Mouse (Mus musculus) layer of hippocampus, postnatal 25 days (tissue): Measurements from ENCODE around the gene Slc16a14. TPM values are rescaled to one million over a fixed set of nuclear protein-coding genes. Genes with fewer than 3 reads are reported as not detected.

Experiments
- DNase-seq, 2 experiments: peaks; one replicate each; pipeline ENCODE4 v3.0.0; 2022; ENCODE audit warnings: mixed read lengths in 2 of 2, low spot score in 1 of 2; ENCODE audit errors: extremely low spot score in 1 of 2
- total RNA-seq, 2 experiments: library from RNA; stranded (reverse); gene quantifications; 2 replicates each; pipeline ENCODE4 v1.2.3; 2021

Gene Slc16a14
- total RNA-seq, 2 experiments from 2014 or later: 15.2 to 20.0 TPM

GRCm38 (mm10) chr1:84868841-84869240 lies 66.1 kb downstream of the Slc16a14 start:
- no peak for DNase-seq

GRCm38 (mm10) chr1:84868311-84868710 lies 66.6 kb downstream of the Slc16a14 start:
- no peak for DNase-seq

- no peak for DNase-seq
Observed at GRCm38 (mm10) chr1:84866706-84867230, 68.2 kb downstream of the Slc16a14 start.

- DNase-seq: no peak
Observed at GRCm38 (mm10) chr1:84866231-84866630, 68.7 kb downstream of the Slc16a14 start.

- no peak for DNase-seq
Observed at GRCm38 (mm10) chr1:84864645-84865044, 70.3 kb downstream of the Slc16a14 start.

GRCm38 (mm10) chr1:84861255-84861630 lies 73.7 kb downstream of the Slc16a14 start:
- DNase-seq: no peak

GRCm38 (mm10) chr1:84860360-84861254 lies 74.3 kb downstream of the Slc16a14 start:
- no peak for DNase-seq

- DNase-seq: no peak
Observed at GRCm38 (mm10) chr1:84859597-84859996, 75.3 kb downstream of the Slc16a14 start.

Other genes starting within 250 kb of the Slc16a14 start
- gene Dner, start 238.9 kb downstream of the Slc16a14 start, total RNA-seq: 100 to 1,000 TPM; 119 to 123 TPM
- gene Fbxo36, start 95.3 kb downstream of the Slc16a14 start, total RNA-seq: 1 to 10 TPM; 2.4 to 3.0 TPM
- 100 to 1,000 TPM; 182 to 184 TPM for gene Trip12, start 94.6 kb downstream of the Slc16a14 start, total RNA-seq
- not detected for gene Gm10553, start 165.0 kb upstream of the Slc16a14 start, total RNA-seq
- not detected for gene A530032D15Rik, start 174.7 kb upstream of the Slc16a14 start, total RNA-seq